Mouse (Mus musculus): ENCODE measurements around the gene Top1. TPM values are rescaled to one million over a fixed set of nuclear protein-coding genes. Genes with fewer than 3 reads are reported as not detected.

Top1 gene
- total and polyA plus RNA-seq, 3 experiments, result 89.8 to 312 (median 91.3) TPM

DNA sequence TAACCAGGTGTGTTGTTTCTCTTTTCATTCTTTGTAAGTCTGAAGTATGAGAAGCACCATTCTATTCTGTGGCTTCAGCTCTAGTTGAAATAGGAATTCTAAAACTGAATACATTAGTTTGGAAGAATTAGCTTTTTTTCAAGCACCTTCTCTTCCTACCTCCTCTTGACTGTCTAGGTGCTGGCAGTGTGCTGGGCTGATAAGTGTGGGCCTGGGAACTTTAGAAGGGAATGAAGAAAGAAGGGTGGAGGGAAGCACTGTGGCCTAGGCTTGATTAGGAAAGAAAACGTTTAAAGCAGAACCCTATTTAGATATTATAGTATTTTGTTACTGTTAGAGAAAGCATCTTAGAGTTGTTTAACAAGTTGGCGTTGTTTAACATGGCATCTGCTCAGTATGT lies 5.5 kb downstream of the Top1 start:
- in situ Hi-C loops (cut with MboI; ENCODE audit: low pct_ligation_motif_present, low pct_unique_long_range_greater_than_20kb, low sequenced_read_pairs), result loop anchor here (5.0 kb wide), 1 partner anchor 49 kb away; no protein-coding TSS in a partner anchor
- TF ChIP-seq ZNF384 (IDR thresholded peaks at IDR 0.05; ENCODE audit: low read depth, low read length), result no peak
- 0 out of 2 replicates have a peak, but pooled peaks have one; percentile 57 for TF ChIP-seq CHD1 (IDR thresholded peaks at IDR 0.05; ENCODE audit: low read depth, low read length)
- H3K9me3 ChIP-seq (replicated peaks; ENCODE audit: low read length), result no peaks in the 10 kb centered on the region
- peak overlapping the region; percentile 51; the same call in 1 of the 2 replicates for H3K9ac ChIP-seq (ENCODE audit: insufficient read depth, low read depth)
- peak overlapping the region; percentile 82 for H3K4me2 ChIP-seq (ENCODE audit: insufficient read depth, low read depth, poor library complexity, severe bottlenecking)
- no peak for DNase-seq (ENCODE audit: extremely low read depth)
- H3K4me3 ChIP-seq (replicated peaks in 1 of 3; ENCODE audit: low read depth in 2 of 3, low read length in 2 of 3, poor library complexity in 1 of 3), result no peak overlapping the region
- no peaks in the 10 kb centered on the region for H3K27me3 ChIP-seq (replicated peaks)
- peaks cover 12 to 43% of the 10 kb centered on the region in 2 experiments; a peak in 3 of 4 replicates for H3K4me1 ChIP-seq (ENCODE audit: control insufficient read depth in 1 of 2, insufficient read depth in 2 of 2)
- peaks cover 20 to 34% of the 10 kb centered on the region in 2 experiments for H3K36me3 ChIP-seq (replicated peaks in 1 of 2; ENCODE audit: control insufficient read depth in 1 of 2, insufficient read depth in 1 of 2, low read length in 1 of 2)
- peaks cover 74% of the 10 kb centered on the region for H3K79me2 ChIP-seq (replicated peaks; ENCODE audit: control insufficient read depth, extremely low read depth, insufficient read depth, poor library complexity, severe bottlenecking)
- dilution Hi-C loops (cut with MboI; ENCODE audit: extremely low pct_ligation_motif_present, extremely low pct_unique_long_range_greater_than_20kb, low sequenced_read_pairs), result no loop called here
- no peak overlapping the region for H3K27ac ChIP-seq (ENCODE audit: insufficient read depth, low read depth)

GRCm38 (mm10) chr2:160653218-160653617 lies 7.5 kb downstream of the Top1 start:
- H3K4me3 ChIP-seq (replicated peaks in 1 of 3; ENCODE audit: low read depth in 2 of 3, low read length in 2 of 3, poor library complexity in 1 of 3), result no peak overlapping the region

DNA sequence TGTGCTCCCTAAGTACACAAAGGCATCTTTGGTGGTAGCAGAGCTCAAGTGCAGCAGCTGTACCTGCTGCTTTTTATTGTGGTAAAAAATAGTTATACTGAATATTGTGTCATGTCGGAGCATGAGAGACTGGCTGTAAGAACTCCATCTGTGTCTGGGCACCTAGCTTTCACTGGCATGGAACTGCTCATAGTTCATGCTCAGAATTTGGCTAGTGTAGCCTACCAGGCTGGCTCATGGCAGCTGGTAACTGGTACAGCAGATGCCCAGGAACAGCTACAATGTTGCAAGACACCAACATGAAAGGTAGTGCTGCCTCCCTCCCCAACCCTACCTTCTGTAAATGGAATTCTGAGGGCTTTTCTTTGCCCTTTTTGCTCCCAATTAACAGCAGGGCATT lies 9.9 kb downstream of the Top1 start:
- no peak overlapping the region for H3K9ac ChIP-seq (ENCODE audit: insufficient read depth, low read depth)
- H3K36me3 ChIP-seq (replicated peaks in 1 of 2; ENCODE audit: control insufficient read depth in 1 of 2, insufficient read depth in 1 of 2, low read length in 1 of 2), result peaks cover 22 to 44% of the 10 kb centered on the region in 2 experiments
- no peak overlapping the region for H3K4me3 ChIP-seq (replicated peaks in 1 of 3; ENCODE audit: low read depth in 2 of 3, low read length in 2 of 3, poor library complexity in 1 of 3)
- H3K79me2 ChIP-seq (replicated peaks; ENCODE audit: control insufficient read depth, extremely low read depth, insufficient read depth, poor library complexity, severe bottlenecking), result peaks cover 80% of the 10 kb centered on the region
- no peaks in the 10 kb centered on the region for H3K27me3 ChIP-seq (replicated peaks)
- TF ChIP-seq BHLHE40 (IDR thresholded peaks at IDR 0.05; ENCODE audit: low read depth, low read length), result no peak
- no peak for TF ChIP-seq USF1 (IDR thresholded peaks at IDR 0.05; ENCODE audit: low read depth, low read length)
- TF ChIP-seq UBTF (IDR thresholded peaks at IDR 0.05; ENCODE audit: low read depth, low read length), result no peak
- TF ChIP-seq RAD21 (IDR thresholded peaks at IDR 0.05; ENCODE audit: low read depth, low read length), result no peak
- H3K27ac ChIP-seq (ENCODE audit: insufficient read depth, low read depth), result peak overlapping the region; percentile 60
- peak overlapping the region; percentile 16; the same call in 1 of the 2 replicates for H3K4me2 ChIP-seq (ENCODE audit: insufficient read depth, low read depth, poor library complexity, severe bottlenecking)
- in situ Hi-C loops (cut with MboI; ENCODE audit: low pct_ligation_motif_present, low pct_unique_long_range_greater_than_20kb, low sequenced_read_pairs), result no loop called here
- peaks cover 15 to 78% of the 10 kb centered on the region in 2 experiments; a peak in 3 of 4 replicates for H3K4me1 ChIP-seq (ENCODE audit: control insufficient read depth in 1 of 2, insufficient read depth in 2 of 2)
- dilution Hi-C loops (cut with MboI; ENCODE audit: extremely low pct_ligation_motif_present, extremely low pct_unique_long_range_greater_than_20kb, low sequenced_read_pairs), result no loop called here
- H3K9me3 ChIP-seq (replicated peaks; ENCODE audit: low read length), result no peaks in the 10 kb centered on the region
- no peak for DNase-seq (ENCODE audit: extremely low read depth)

More at GRCm38 (mm10) chr2:160653218-160653617, 7.5 kb downstream of the Top1 start:
- Histone ChIP-seq H3K27me3 (replicated peaks) (no peaks in the 10 kb centered on the region), H3K79me2 (replicated peaks; ENCODE audit: control insufficient read depth, extremely low read depth, insufficient read depth, poor library complexity, severe bottlenecking) (peaks cover 69% of the 10 kb centered on the region), H3K36me3 (replicated peaks in 1 of 2; ENCODE audit: control insufficient read depth in 1 of 2, insufficient read depth in 1 of 2, low read length in 1 of 2) (peaks cover 22 to 37% of the 10 kb centered on the region in 2 experiments), H3K4me2 (ENCODE audit: insufficient read depth, low read depth, poor library complexity, severe bottlenecking) (peak overlapping the region; percentile 51; the same call in 1 of the 2 replicates), H3K4me1 (ENCODE audit: control insufficient read depth in 1 of 2, insufficient read depth in 2 of 2) (peaks cover 15 to 60% of the 10 kb centered on the region in 2 experiments; a peak in 3 of 4 replicates), H3K27ac (ENCODE audit: insufficient read depth, low read depth) (peak overlapping the region; percentile 32), H3K9ac (ENCODE audit: insufficient read depth, low read depth) (0 out of 2 replicates have a peak overlapping the region, but pooled peaks have one; percentile 25), H3K9me3 (replicated peaks; ENCODE audit: low read length) (no peaks in the 10 kb centered on the region)
- dilution Hi-C loops (cut with MboI; ENCODE audit: extremely low pct_ligation_motif_present, extremely low pct_unique_long_range_greater_than_20kb, low sequenced_read_pairs) (no loop called here), in situ Hi-C loops (cut with MboI; ENCODE audit: low pct_ligation_motif_present, low pct_unique_long_range_greater_than_20kb, low sequenced_read_pairs) (loop anchor here (5.0 kb wide), 1 partner anchor 51 kb away; no protein-coding TSS in a partner anchor)
- TF ChIP-seq BHLHE40 (IDR thresholded peaks at IDR 0.05; ENCODE audit: low read depth, low read length), result no peak
- DNase-seq (ENCODE audit: extremely low read depth), result no peak

Measured in CH12.LX (cell line).